Mouse (Mus musculus) neutrophil, adult 5-6 weeks (primary cell): ENCODE data around the gene Lins1. TPM values are rescaled to one million over a fixed set of nuclear protein-coding genes. Genes with fewer than 3 reads are reported as not detected.

Source experiments
- ATAC-seq: fragments of 151-379, 151-347 bp; 2 replicates; pipeline ENCODE4 v1.8.0; 2017; ENCODE audit warnings: mild to moderate bottlenecking, moderate TSS enrichment; ENCODE audit not compliant: insufficient number of reproducible peaks, poor library complexity, low FRiP score, severe bottlenecking; ENCODE audit errors: extremely low read depth
- total RNA-seq: library from RNA; stranded (forward); fragments of 200-1000 nt; gene quantifications from 2 replicates; pipeline ENCODE4 v1.2.3, GENCODE M21; 2017

The Lins1 gene
- total RNA-seq, 1 experiment from 2014 or later: 19.7 TPM

GRCm38 (mm10) chr7:66724514-66724913 is 34.8 kb downstream of the Lins1 start:
- no peak for ATAC-seq

DNA sequence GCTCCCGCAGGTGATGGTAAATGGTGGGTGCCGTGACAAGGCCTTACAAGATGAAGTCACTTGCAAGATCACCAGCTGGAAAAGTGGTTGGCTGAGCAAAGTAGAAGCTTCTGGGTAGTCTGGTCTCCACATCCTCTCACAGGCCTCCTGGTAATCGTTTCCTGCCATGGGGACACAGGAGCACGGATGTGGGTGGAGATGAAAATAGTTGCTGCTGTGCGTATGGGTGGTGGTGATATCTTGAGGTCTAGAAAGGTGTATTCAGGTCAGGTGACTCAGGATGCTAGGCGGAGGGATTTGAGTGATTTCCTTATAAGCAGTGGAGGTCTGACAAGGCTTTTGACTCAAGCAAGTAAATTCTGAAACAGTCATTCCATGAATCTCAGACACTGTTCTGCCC is 35.3 kb downstream of the Lins1 start:
- ATAC-seq: no peak

- ATAC-seq: no peak
Measured at GRCm38 (mm10) chr7:66728072-66728471, 38.4 kb downstream of the Lins1 start.

DNA sequence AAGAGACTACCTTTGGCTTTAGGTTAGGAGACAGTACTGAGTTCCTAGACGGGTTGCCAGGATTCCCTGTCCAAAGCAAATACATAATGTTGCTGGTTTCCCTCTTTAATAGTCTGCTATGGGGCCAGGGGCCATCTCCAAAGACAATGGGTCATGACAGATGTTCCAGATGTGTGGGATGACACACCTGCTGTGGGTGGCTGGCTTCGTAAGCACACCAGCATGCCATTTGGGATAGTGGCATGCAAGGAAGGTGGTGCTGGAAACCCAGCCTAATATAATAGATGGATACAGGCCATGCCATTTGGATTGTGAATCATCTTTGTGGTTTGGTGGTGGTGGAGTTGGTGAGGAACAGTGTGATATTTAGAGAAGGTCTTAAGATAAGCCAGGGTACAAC is 39.5 kb downstream of the Lins1 start:
- ATAC-seq: no peak

GRCm38 (mm10) chr7:66733431-66733830 is 43.7 kb downstream of the Lins1 start:
- no peak for ATAC-seq

DNA sequence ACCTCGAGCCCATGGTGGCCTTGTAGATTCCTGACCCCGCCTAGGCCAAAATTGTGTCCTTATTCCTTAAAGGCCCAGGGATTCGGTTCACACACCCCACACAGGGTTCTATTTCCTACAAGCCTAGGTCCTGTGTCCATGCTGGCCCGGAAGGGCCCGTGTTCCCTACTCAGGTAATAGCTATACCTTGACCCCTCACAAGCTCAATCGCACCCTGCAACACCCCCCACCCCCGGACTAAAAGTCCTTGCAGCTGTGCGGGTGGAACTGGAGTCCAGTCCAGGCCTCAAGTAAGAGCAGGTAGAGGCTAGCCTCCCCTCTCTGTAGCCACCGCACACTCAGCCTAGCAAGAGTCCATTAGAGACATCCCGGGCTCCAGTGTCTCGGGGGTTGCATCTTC is 44.2 kb downstream of the Lins1 start:
- no peak for ATAC-seq

DNA sequence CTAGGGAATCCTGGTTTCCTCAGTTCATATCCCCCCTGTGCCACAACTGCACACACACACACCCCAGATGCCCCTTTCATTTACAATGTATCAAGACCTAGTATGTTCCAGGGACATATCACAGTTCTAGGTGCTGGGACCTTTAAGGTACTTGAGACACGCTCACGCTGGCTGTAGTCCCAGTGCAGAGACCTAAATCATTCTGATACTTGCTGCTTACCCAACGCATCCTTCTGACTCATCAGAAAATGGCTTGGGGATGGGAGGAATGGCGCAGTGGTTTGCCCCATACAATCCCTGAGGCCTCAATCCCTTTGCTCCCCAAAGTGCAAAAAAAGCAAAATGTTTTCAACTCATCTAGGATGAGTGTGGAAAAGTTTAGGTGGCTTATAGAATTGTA is 44.8 kb downstream of the Lins1 start:
- ATAC-seq: no peak

DNA sequence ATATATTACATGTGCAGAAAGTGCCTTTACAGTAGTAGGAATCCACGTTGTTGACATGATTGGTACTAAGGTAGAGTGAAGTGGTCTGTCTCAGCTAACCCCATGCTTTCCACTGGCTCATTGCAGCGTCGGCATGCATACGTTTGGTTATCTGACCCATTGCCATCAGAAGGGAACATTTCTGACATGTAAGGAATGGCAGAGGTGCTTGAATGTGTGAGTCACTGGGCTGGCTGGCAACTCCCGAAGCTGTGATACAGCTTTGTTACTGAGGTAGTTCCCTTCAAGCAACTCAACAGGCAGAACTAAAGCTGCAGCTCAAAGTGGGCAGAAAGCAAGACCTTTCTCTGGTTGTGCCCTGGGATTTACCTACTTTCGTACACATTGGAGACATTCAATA is 45.3 kb downstream of the Lins1 start:
- no peak for ATAC-seq

DNA sequence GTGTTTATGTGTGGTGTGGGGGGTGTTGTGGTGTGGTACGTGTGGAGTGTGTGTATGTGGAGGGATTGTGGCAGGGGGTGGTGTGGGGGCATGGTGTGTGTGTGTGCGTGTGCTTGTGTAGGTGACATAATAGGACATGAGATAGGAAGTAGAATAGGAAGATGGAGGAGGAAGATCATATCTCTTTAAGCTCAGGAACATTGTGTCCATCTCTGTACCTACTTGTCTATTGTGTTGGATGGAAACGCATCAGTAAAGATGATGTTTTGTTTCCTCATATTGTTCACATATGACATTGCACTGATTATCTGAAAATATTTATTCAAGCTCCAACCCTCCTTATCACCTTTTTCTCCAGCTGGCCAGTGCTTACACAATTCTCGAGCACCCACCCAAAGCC is 47.7 kb downstream of the Lins1 start:
- ATAC-seq: no peak

DNA sequence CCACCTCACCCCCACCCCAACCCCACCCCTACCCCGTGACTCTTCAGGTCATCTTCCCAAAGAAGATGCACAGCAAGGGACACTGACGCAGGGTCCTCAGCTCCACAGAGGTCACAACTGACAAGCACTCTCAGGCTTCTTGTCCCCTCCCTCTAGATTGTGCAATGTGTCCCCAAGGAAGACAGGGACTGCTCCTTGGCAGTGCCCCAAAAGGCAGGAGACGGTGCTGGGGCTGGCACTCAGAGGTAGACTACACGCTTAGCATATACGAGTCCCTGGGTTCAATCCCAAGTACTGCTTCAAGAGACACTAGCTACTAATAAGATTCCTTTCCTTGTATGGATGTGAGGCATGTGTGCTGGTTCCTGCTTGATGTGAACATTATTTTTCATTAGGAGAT is 51.3 kb downstream of the Lins1 start:
- ATAC-seq: no peak

DNA sequence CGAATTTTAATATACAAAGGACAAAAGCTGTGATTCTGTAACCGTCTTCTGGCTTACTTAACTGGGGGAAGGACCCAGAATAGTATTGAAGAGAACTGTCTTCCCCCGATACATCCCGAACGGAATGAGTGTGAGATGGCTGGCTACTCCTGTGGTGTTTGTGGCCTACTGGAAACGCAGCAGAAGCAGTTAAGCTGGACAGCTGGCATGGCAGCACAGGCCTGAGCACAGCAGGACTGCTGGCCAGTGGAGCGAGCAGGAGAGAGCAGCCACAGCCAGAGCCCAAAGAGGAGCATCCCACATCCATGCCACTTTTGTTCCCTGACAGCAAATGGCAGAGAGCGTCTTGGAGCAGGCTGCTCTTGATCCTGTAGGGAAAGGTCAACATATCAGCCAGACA is 51.7 kb downstream of the Lins1 start:
- no peak for ATAC-seq

- no peak for ATAC-seq
Measured at GRCm38 (mm10) chr7:66743377-66743781, 53.7 kb downstream of the Lins1 start, which contains the start of gene Cers3. TSS of gene Cers3 (plus strand) at chr7:66743504.

- ATAC-seq: peak; percentile 58; the same call in 1 of the 2 replicates
Measured at GRCm38 (mm10) chr7:66746972-66747371, 57.3 kb downstream of the Lins1 start.

- no peak for ATAC-seq
Measured at GRCm38 (mm10) chr7:66749998-66750397, 60.3 kb downstream of the Lins1 start.

DNA sequence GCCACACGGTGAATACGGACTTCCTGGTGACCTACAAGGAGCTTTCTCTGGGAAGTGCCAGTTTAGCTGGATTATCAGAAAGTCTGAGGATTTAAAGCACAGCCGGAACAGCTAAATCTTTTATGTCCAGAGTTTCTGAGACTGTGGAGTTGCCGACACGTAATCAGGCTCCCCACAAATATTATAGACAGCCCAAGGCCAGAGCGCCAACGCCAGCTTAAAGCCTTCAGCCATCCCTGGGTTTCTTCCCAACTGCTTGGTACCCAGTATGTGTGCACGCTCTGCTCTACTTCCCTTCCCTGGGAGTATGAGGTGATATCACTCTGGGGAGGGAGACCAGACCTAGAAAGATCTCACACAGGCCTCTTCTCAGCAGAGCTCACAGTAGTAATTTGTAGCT is 64.1 kb downstream of the Lins1 start:
- no peak for ATAC-seq

DNA sequence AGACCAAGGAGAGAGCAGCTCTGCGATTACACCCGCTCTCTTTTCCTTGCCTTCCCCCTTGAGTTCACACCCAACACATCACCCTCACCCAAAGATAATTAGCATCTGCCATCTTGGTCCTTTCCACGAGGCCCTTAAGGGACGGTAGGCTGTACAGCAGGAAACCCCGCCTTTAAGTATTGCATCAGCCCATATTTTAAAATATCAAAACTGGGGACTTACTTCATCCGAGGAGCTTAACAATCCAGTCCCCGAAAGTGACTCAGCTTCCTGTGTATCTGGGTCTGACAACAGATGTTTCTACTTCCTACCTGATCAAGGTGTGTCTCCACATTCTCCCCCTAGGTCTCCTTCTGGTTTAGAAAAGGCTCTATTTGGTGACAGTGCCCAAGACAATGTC is 65.9 kb downstream of the Lins1 start:
- no peak for ATAC-seq

Other genes with a start within 250 kb of the Lins1 start
- 34.6 and 40.2 TPM in 2 replicates for gene Asb7, start 293 bp upstream of the Lins1 start, total RNA-seq
- gene Cers3, start 53.6 kb downstream of the Lins1 start, total RNA-seq: 0.25 TPM in 1 of 2 replicates, not detected in the other
- not detected in 2 replicates for gene Adamts17, start 149.8 kb downstream of the Lins1 start, total RNA-seq